Mouse (Mus musculus) liver, adult 2 months (tissue): ENCODE data around the gene Traf7. TPM values are rescaled to one million over a fixed set of nuclear protein-coding genes. Genes with fewer than 3 reads are reported as not detected.
A peak's percentile ranks its signal among the peaks of the same experiment; 100 is the strongest.

Experiments
- DNase-seq: peaks from one replicate; pipeline ENCODE4 v3.0.0-alpha.2; 2011; ENCODE audit warnings: low read depth, low spot score; ENCODE audit errors: extremely low read depth
- H3K27ac ChIP-seq: fragments of 200-500 bp; replicated peaks from 2 replicates; pipeline ENCODE4 v1.5.1; 2012; ENCODE audit warnings: low read depth, mild to moderate bottlenecking, control low read depth, inconsistent platforms, low read length; ENCODE audit not compliant: insufficient read depth
- H3K27me3 ChIP-seq: fragments of 200-500 bp; 2 replicates; pipeline ENCODE4 v1.6.1; 2012; ENCODE audit warnings: mild to moderate bottlenecking, moderate library complexity, low read length, inconsistent platforms; ENCODE audit not compliant: control insufficient read depth, insufficient read depth
- H3K36me3 ChIP-seq: fragments of 200-500 bp; 2 replicates; pipeline ENCODE4 v1.6.1; 2012; ENCODE audit warnings: low read length, inconsistent platforms; ENCODE audit not compliant: control insufficient read depth, insufficient read depth
- H3K4me1 ChIP-seq: fragments of 200-500 bp; 2 replicates; pipeline ENCODE4 v1.6.1; 2011; ENCODE audit warnings: low read length; ENCODE audit not compliant: control insufficient read depth, insufficient read depth
- H3K4me3 ChIP-seq: fragments of 200-500 bp; 2 replicates; pipeline ENCODE4 v1.5.1; 2011; ENCODE audit warnings: low read depth, mild to moderate bottlenecking, control low read depth, low read length, moderate library complexity; ENCODE audit not compliant: insufficient read depth
- H3K79me2 ChIP-seq: fragments of 200-500 bp; 2 replicates; pipeline ENCODE4 v1.6.1; 2012; ENCODE audit warnings: inconsistent platforms, mild to moderate bottlenecking, low read length, moderate library complexity; ENCODE audit not compliant: control insufficient read depth, insufficient read depth
- H3K9ac ChIP-seq: fragments of 200-500 bp; 2 replicates; pipeline ENCODE4 v1.6.1; 2012; ENCODE audit warnings: low read depth, mild to moderate bottlenecking, control low read depth, inconsistent platforms, low read length
- CTCF ChIP-seq: fragments of 200-500 bp; IDR thresholded peaks from 2 replicates; pipeline ENCODE4 v1.5.1; 2011; ENCODE audit warnings: low read depth, low read length, control low read depth
- POLR2A ChIP-seq: fragments of 200-500 bp; IDR thresholded peaks from 2 replicates; pipeline ENCODE4 v1.6.1; 2011; ENCODE audit warnings: low read length, control low read depth; ENCODE audit not compliant: insufficient read depth; ENCODE audit errors: extremely low read depth
- WGBS: fragments of 180-500 bp; shearing (Covaris S2); methylation state at CpG from one replicate; pipeline ENCODE4 v1.1.7; 2018; 5-methylcytosine and 5-hydroxymethylcytosine counted together
- polyA plus RNA-seq: library from polyadenylated mRNA; depleted of rRNA; stranded (reverse); fragments of >200 nt; gene quantifications from 2 replicates; pipeline ENCODE4 v1.2.3, GENCODE M21; 2012; rRNA removed
- total RNA-seq: library from RNA; depleted of rRNA; stranded (reverse); fragments of >200 nt; gene quantifications from 2 replicates; pipeline ENCODE4 v1.2.3, GENCODE M21; 2014; rRNA removed

The Traf7 gene
- total RNA-seq (13.4 and 14.4 TPM in 2 replicates), polyA plus RNA-seq (25.3 and 47.5 TPM in 2 replicates)

GRCm38 (mm10) chr17:24527723-24528559, at the start of gene Traf7:
Traf7 (minus strand) TSS chr17:24527938.
- Histone ChIP-seq H3K79me2 (peaks cover 29% of the 10 kb centered on the region; the same call in 1 of the 2 replicates), H3K4me1 (peaks cover 15% of the 10 kb centered on the region), H3K4me3 (peak within 1 kb of the TSS; percentile 75), H3K36me3 (no peaks in the 10 kb centered on the region), H3K9ac (peak within 1 kb of the TSS; percentile 79), H3K27ac (peak within 1 kb of the TSS; percentile 27), H3K27me3 (no peaks in the 10 kb centered on the region)
- WGBS = under 1% methylated on average over 40 of the region's 40 CpGs
- TF ChIP-seq POLR2A (peak; percentile 77; the same call in 1 of the 2 replicates), CTCF (no peak)
- peak; percentile 100 for DNase-seq

- TF ChIP-seq POLR2A (no peak), CTCF (no peak)
- no peaks in the 10 kb centered on the region for H3K79me2 ChIP-seq
- 97% methylated on average over 9 of the region's 9 CpGs for WGBS
- H3K4me3 ChIP-seq = no peak overlapping the region
- no peaks in the 10 kb centered on the region for H3K4me1 ChIP-seq
- H3K27ac ChIP-seq = no peak overlapping the region
- no peaks in the 10 kb centered on the region for H3K27me3 ChIP-seq
- H3K9ac ChIP-seq = no peak overlapping the region
- no peak for DNase-seq
- H3K36me3 ChIP-seq = peaks cover 10% of the 10 kb centered on the region
These were observed 46.1 kb upstream of the Traf7 start for GRCm38 (mm10) chr17:24573811-24574210.

- WGBS = 94% methylated on average over 12 of the region's 12 CpGs
- Histone ChIP-seq H3K4me3 (no peak overlapping the region), H3K27me3 (no peaks in the 10 kb centered on the region), H3K36me3 (peaks cover 7% of the 10 kb centered on the region; the same call in 1 of the 2 replicates), H3K27ac (no peak overlapping the region), H3K9ac (no peak overlapping the region), H3K79me2 (no peaks in the 10 kb centered on the region), H3K4me1 (no peaks in the 10 kb centered on the region)
- TF ChIP-seq POLR2A (no peak), CTCF (no peak)
- DNase-seq = no peak
These were observed 45.0 kb upstream of the Traf7 start for GRCm38 (mm10) chr17:24572651-24573245.

GRCm38 (mm10) chr17:24569837-24570236, 42.1 kb upstream of the Traf7 start:
- 95% methylated on average over 4 of the region's 4 CpGs for WGBS
- DNase-seq = no peak
- no peaks in the 10 kb centered on the region for H3K79me2 ChIP-seq

GRCm38 (mm10) chr17:24567034-24567779, 39.5 kb upstream of the Traf7 start:
- no peak for DNase-seq
- peaks cover 7% of the 10 kb centered on the region; the same call in 1 of the 2 replicates for H3K36me3 ChIP-seq
- H3K27me3 ChIP-seq = no peaks in the 10 kb centered on the region
- H3K79me2 ChIP-seq = peaks cover 6% of the 10 kb centered on the region; the same call in 1 of the 2 replicates
- TF ChIP-seq POLR2A (no peak), CTCF (no peak)
- H3K4me3 ChIP-seq = no peak overlapping the region
- no peaks in the 10 kb centered on the region for H3K4me1 ChIP-seq
- no peak overlapping the region for H3K27ac ChIP-seq
- WGBS = 66% methylated on average over 8 of the region's 8 CpGs
- H3K9ac ChIP-seq = no peak overlapping the region

More at GRCm38 (mm10) chr17:24569837-24570236, 42.1 kb upstream of the Traf7 start:
- H3K27me3 ChIP-seq = no peaks in the 10 kb centered on the region
- no peak for TF ChIP-seq CTCF
- no peak for TF ChIP-seq POLR2A
- no peak overlapping the region for H3K9ac ChIP-seq
- no peaks in the 10 kb centered on the region for H3K4me1 ChIP-seq
- peaks cover 7% of the 10 kb centered on the region; the same call in 1 of the 2 replicates for H3K36me3 ChIP-seq
- H3K4me3 ChIP-seq = no peak overlapping the region
- no peak overlapping the region for H3K27ac ChIP-seq
